In genomic region chrX:163761435-163761828, GRCm38 (mm10) we compare ENCODE assay signal across 8 mouse cellular contexts. TPM values are rescaled to one million over a fixed set of nuclear protein-coding genes. Genes with fewer than 3 reads are reported as not detected.
A peak's percentile ranks its signal among the peaks of the same experiment; 100 is the strongest.
DNase-seq lines count a peak whose midpoint lies in the region; ATAC-seq and TF ChIP-seq lines count a peak whose summit lies in the region.
"Had no signal": no experiment of that assay in that cellular context is flagged by ENCODE, and none has a peak within 500 bp of the region (broad histone marks: within the 10 kb centered on the region; RNA-seq: fewer than 3 reads in every experiment).

No protein-coding gene starts in this region.

- no peak overlapping the region for H3K27ac ChIP-seq in lung, postnatal 0 days (ENCODE audit: low read length)
- H3K27ac ChIP-seq in forebrain, embryonic 16.5 days (ENCODE audit: low read length): no peak overlapping the region
- H3K27ac ChIP-seq in liver, embryonic 12.5 days: no peak overlapping the region
- no peak overlapping the region for H3K27ac ChIP-seq in stomach, embryonic 16.5 days (ENCODE audit: low read length)

- peak overlapping the region; percentile 46 for H3K4me2 ChIP-seq in lung, postnatal 0 days (replicated peaks; ENCODE audit: low read depth, low read length)
- H3K4me2 ChIP-seq in forebrain, embryonic 16.5 days (ENCODE audit: low read length): peak overlapping the region; percentile 65
- H3K4me2 ChIP-seq in liver, embryonic 12.5 days: peak overlapping the region; percentile 51
- peak overlapping the region; percentile 49 for H3K4me2 ChIP-seq in stomach, embryonic 16.5 days (ENCODE audit: low read depth, low read length)

- H3K9me3 ChIP-seq in lung, postnatal 0 days (ENCODE audit: low read length): no peaks in the 10 kb centered on the region
- no peaks in the 10 kb centered on the region for H3K9me3 ChIP-seq in forebrain, embryonic 16.5 days (ENCODE audit: control insufficient read depth, low read length)
- H3K9me3 ChIP-seq in liver, embryonic 12.5 days (replicated peaks): no peaks in the 10 kb centered on the region
- H3K9me3 ChIP-seq in stomach, embryonic 16.5 days (replicated peaks; ENCODE audit: control insufficient read depth, low read length): no peaks in the 10 kb centered on the region

- 30% methylated on average over 10 of the region's 10 CpGs for WGBS in lung, postnatal 0 days
- 30% methylated on average over 10 of the region's 10 CpGs for WGBS in forebrain, embryonic 16.5 days
- 23% methylated on average over 10 of the region's 10 CpGs for WGBS in liver, embryonic 12.5 days (ENCODE audit: insufficient replicate concordance)
- 30% methylated on average over 10 of the region's 10 CpGs for WGBS in stomach, embryonic 16.5 days

- H3K9ac ChIP-seq in lung, postnatal 0 days (replicated peaks; ENCODE audit: low read depth): no peak overlapping the region
- peak overlapping the region; percentile 38; the same call in 1 of the 2 replicates for H3K9ac ChIP-seq in forebrain, embryonic 16.5 days (replicated peaks; ENCODE audit: low read depth, low read length)
- H3K9ac ChIP-seq in liver, embryonic 12.5 days: no peak overlapping the region
- no peak overlapping the region for H3K9ac ChIP-seq in stomach, embryonic 16.5 days (ENCODE audit: low read length)

- no peaks in the 10 kb centered on the region for H3K36me3 ChIP-seq in lung, postnatal 0 days (ENCODE audit: insufficient read depth, low read length)
- H3K36me3 ChIP-seq in forebrain, embryonic 16.5 days (ENCODE audit: control insufficient read depth, insufficient read depth): no peaks in the 10 kb centered on the region
- H3K36me3 ChIP-seq in liver, embryonic 12.5 days: no peaks in the 10 kb centered on the region
- H3K36me3 ChIP-seq in stomach, embryonic 16.5 days (ENCODE audit: control insufficient read depth, insufficient read depth, low read length): no peaks in the 10 kb centered on the region

- no peaks in the 10 kb centered on the region for H3K4me1 ChIP-seq in lung, postnatal 0 days (ENCODE audit: insufficient read depth, low read depth, low read length)
- no peaks in the 10 kb centered on the region for H3K4me1 ChIP-seq in forebrain, embryonic 16.5 days (replicated peaks; ENCODE audit: control insufficient read depth, insufficient read depth, low read length)
- H3K4me1 ChIP-seq in liver, embryonic 12.5 days: no peaks in the 10 kb centered on the region
- H3K4me1 ChIP-seq in stomach, embryonic 16.5 days (ENCODE audit: control insufficient read depth, insufficient read depth, low read length): no peaks in the 10 kb centered on the region

- no peak for TF ChIP-seq CTCF in lung, postnatal 0 days (IDR thresholded peaks at IDR 0.05)

- ATAC-seq in lung, postnatal 0 days: no peak
- peak; percentile 49 for ATAC-seq in forebrain, embryonic 16.5 days
- no peak for ATAC-seq in liver, embryonic 12.5 days
- no peak for ATAC-seq in stomach, embryonic 16.5 days (ENCODE audit: insufficient read depth, low FRiP score)

- H3K4me3 ChIP-seq in lung, postnatal 0 days (ENCODE audit: low read depth, low read length): no peak overlapping the region; the same call in 1 of the 2 replicates
- peak overlapping the region; percentile 47 for H3K4me3 ChIP-seq in forebrain, embryonic 16.5 days (replicated peaks; ENCODE audit: low read length)
- H3K4me3 ChIP-seq in liver, embryonic 12.5 days: peak overlapping the region; percentile 17
- peak overlapping the region; percentile 33 for H3K4me3 ChIP-seq in stomach, embryonic 16.5 days (replicated peaks; ENCODE audit: low read length)
- H3K4me3 ChIP-seq: myocyte had no signal

- no peak for DNase-seq in lung, postnatal 0 days (ENCODE audit: low spot score)
- DNase-seq in lung, postnatal 36 days: no peak
- DNase-seq in thymus, postnatal 4 days: no peak
- DNase-seq in spleen, postnatal 4 days (ENCODE audit: low spot score in 2 of 2): no peak

- TF ChIP-seq EP300 in lung, postnatal 0 days (IDR thresholded peaks at IDR 0.05): no peak

- no peaks in the 10 kb centered on the region for H3K27me3 ChIP-seq in lung, postnatal 0 days (replicated peaks; ENCODE audit: insufficient read depth, low read length)
- H3K27me3 ChIP-seq in forebrain, embryonic 16.5 days (replicated peaks; ENCODE audit: control insufficient read depth, insufficient read depth, low read length): no peaks in the 10 kb centered on the region; the same call in none of the 2 replicates
- peaks cover 45% of the 10 kb centered on the region for H3K27me3 ChIP-seq in liver, embryonic 12.5 days (replicated peaks)
- H3K27me3 ChIP-seq in stomach, embryonic 16.5 days (ENCODE audit: control insufficient read depth, insufficient read depth, low read length): peaks cover 16% of the 10 kb centered on the region

RNA-seq across cellular contexts. Expression of gene Rnf138rt1, which starts 0.3 kb away (rescaled TPM):
- polyA plus RNA-seq in lung, postnatal 0 days (2015; fragmentation: Nextera tagmentation; extraction: Ambion mirVana): 0.23 TPM in 1 of 2 replicates, not detected in the other
- 2.9 and 4.6 TPM in 2 replicates for polyA plus RNA-seq in forebrain, embryonic 16.5 days (2015; fragmentation: Nextera tagmentation; extraction: Ambion mirVana)
- not detected in 2 replicates for polyA plus RNA-seq in liver, embryonic 12.5 days (2016; fragmentation: Nextera tagmentation; extraction: Ambion mirVana)
- 0.12 TPM in 1 of 2 replicates, not detected in the other for polyA plus RNA-seq in stomach, embryonic 16.5 days (2015; fragmentation: Nextera tagmentation; extraction: Ambion mirVana)
- polyA plus RNA-seq: myocyte had no signal
